Mouse (Mus musculus): ENCODE data around the gene Gm9495. TPM values are rescaled to one million over a fixed set of nuclear protein-coding genes. Genes with fewer than 3 reads are reported as not detected.

The Gm9495 gene
- not detected for polyA plus RNA-seq (2014; fragmentation: Illumina TruSeq; extraction: RNeasy Lipid Tissue Mini Kit (QIAGEN cat#74804); ENCODE audit: low read depth, low replicate concordance)

DNA sequence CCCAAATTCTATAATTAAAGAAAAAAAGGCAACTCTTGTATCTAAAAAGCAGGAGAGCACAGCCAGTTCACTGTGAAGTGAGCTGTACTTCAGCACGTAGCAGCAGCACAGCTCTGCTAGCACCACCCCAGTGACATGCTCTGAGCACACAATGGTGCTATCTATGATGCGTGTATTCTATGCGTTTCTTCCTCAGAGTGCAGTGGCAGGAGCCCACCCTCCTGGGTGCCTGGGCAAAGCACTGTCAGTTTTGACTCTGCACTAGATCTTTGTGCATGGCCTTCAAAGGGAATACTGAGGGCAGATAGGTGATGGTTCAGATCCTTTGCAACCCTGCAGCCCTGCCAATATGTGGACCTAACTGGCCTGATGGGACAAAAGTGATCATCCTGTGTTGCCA lies at the start of gene Gm9495:
Gm9495 (minus strand) TSS at position 101 of the 400 bp plus-strand sequence.

Other genes with a start within 250 kb of the Gm9495 start
- 6.3 TPM for gene Zfp930, start 244.5 kb downstream of the Gm9495 start, polyA plus RNA-seq (2014; fragmentation: Illumina TruSeq; extraction: RNeasy Lipid Tissue Mini Kit (QIAGEN cat#74804); ENCODE audit: low read depth, low replicate concordance)
- gene D130040H23Rik, start 182.5 kb downstream of the Gm9495 start, polyA plus RNA-seq (2014; fragmentation: Illumina TruSeq; extraction: RNeasy Lipid Tissue Mini Kit (QIAGEN cat#74804); ENCODE audit: low read depth, low replicate concordance): 1.5 TPM
- gene Gm7697, start 69.4 kb upstream of the Gm9495 start, polyA plus RNA-seq (2014; fragmentation: Illumina TruSeq; extraction: RNeasy Lipid Tissue Mini Kit (QIAGEN cat#74804); ENCODE audit: low read depth, low replicate concordance): not detected
- gene Zfp868, start 172.0 kb upstream of the Gm9495 start, polyA plus RNA-seq (2014; fragmentation: Illumina TruSeq; extraction: RNeasy Lipid Tissue Mini Kit (QIAGEN cat#74804); ENCODE audit: low read depth, low replicate concordance): 9.9 TPM
- 3.6 TPM for gene Zfp964, start 200.9 kb upstream of the Gm9495 start, polyA plus RNA-seq (2014; fragmentation: Illumina TruSeq; extraction: RNeasy Lipid Tissue Mini Kit (QIAGEN cat#74804); ENCODE audit: low read depth, low replicate concordance)